Mouse (Mus musculus) activated CD4-positive, CD25-positive, alpha-beta regulatory T cell, adult 9 weeks (primary cell): Measurements from ENCODE around the gene Lcat. TPM values are rescaled to one million over a fixed set of nuclear protein-coding genes. Genes with fewer than 3 reads are reported as not detected.

Experiments used
- polyA plus RNA-seq: library from polyadenylated mRNA; unstranded; fragments of 100-300 nt; shearing (Covaris generic); gene quantifications from one replicate; pipeline ENCODE4 v1.2.1, GENCODE M21; 2017

Lcat gene
- polyA plus RNA-seq, result 0.82 TPM

GRCm38 (mm10) chr8:105943321-105943739 lies at the start of gene Lcat:
Gene Lcat (minus strand): TSS chr8:105943382.

GRCm38 (mm10) chr8:105990856-105991387 lies 47.7 kb upstream of the Lcat start, which contains the start of gene Dus2:
Gene Dus2 (plus strand): TSS chr8:105991337.

GRCm38 (mm10) chr8:105979325-105979724 lies 36.1 kb upstream of the Lcat start, which contains the start of gene Dpep3:
Gene Dpep3 (minus strand): TSS chr8:105979429.

GRCm38 (mm10) chr8:105965905-105966341 lies 22.7 kb upstream of the Lcat start, which contains the start of gene Slc12a4:
Gene Slc12a4 (minus strand): TSS chr8:105966097.

GRCm38 (mm10) chr8:105938306-105938669 lies 4.9 kb downstream of the Lcat start, which contains the start of gene Psmb10:
Gene Psmb10 (minus strand): TSS chr8:105938444.

GRCm38 (mm10) chr8:105933762-105934161 lies 9.4 kb downstream of the Lcat start, which contains the start of gene Ctrl:
Gene Ctrl (minus strand): TSS chr8:105933862.

GRCm38 (mm10) chr8:105900180-105900940 lies 42.8 kb downstream of the Lcat start, which contains the start of gene Pskh1:
Gene Pskh1 (plus strand): TSS chr8:105900441.

GRCm38 (mm10) chr8:105893339-105893738 lies 49.8 kb downstream of the Lcat start, which contains the start of gene Nrn1l:
Gene Nrn1l (plus strand): TSS chr8:105893567.

Other genes with a start within 250 kb of the Lcat start
- 72.4 TPM for gene Acd, start 242.3 kb downstream of the Lcat start, polyA plus RNA-seq
- 10.7 TPM for gene Pard6a, start 242.2 kb downstream of the Lcat start, polyA plus RNA-seq
- not detected for gene 4933405L10Rik, start 235.7 kb downstream of the Lcat start, polyA plus RNA-seq
- gene Enkd1, start 235.2 kb downstream of the Lcat start, polyA plus RNA-seq, result 3.5 TPM
- 4.7 TPM for gene Gfod2, start 184.7 kb downstream of the Lcat start, polyA plus RNA-seq
- 31.2 TPM for gene Ranbp10, start 116.0 kb downstream of the Lcat start, polyA plus RNA-seq
- gene Tsnaxip1, start 115.7 kb downstream of the Lcat start, polyA plus RNA-seq, result 0.13 TPM
- gene Cenpt, start 90.1 kb downstream of the Lcat start, polyA plus RNA-seq, result 17.1 TPM
- gene Thap11, start 88.2 kb downstream of the Lcat start, polyA plus RNA-seq, result 11.7 TPM
- 7.7 TPM for gene Nutf2, start 82.8 kb downstream of the Lcat start, polyA plus RNA-seq
- 98.0 TPM for gene Edc4, start 62.5 kb downstream of the Lcat start, polyA plus RNA-seq
- gene Nrn1l, start 49.8 kb downstream of the Lcat start, polyA plus RNA-seq, result 2.5 TPM
- gene Pskh1, start 42.9 kb downstream of the Lcat start, polyA plus RNA-seq, result 29.3 TPM
- gene Ctrl, start 9.5 kb downstream of the Lcat start, polyA plus RNA-seq, result 3.4 TPM
- gene Psmb10, start 4.9 kb downstream of the Lcat start, polyA plus RNA-seq, result 546 TPM
- 13.3 TPM for gene Slc12a4, start 22.7 kb upstream of the Lcat start, polyA plus RNA-seq
- not detected for gene Dpep3, start 36.0 kb upstream of the Lcat start, polyA plus RNA-seq
- 34.1 TPM for gene Dus2, start 48.0 kb upstream of the Lcat start, polyA plus RNA-seq
- not detected for gene Dpep2nb, start 62.6 kb upstream of the Lcat start, polyA plus RNA-seq
- gene Ddx28, start 68.5 kb upstream of the Lcat start, polyA plus RNA-seq, result 9.8 TPM
- gene Nfatc3, start 115.5 kb upstream of the Lcat start, polyA plus RNA-seq, result 51.8 TPM
- gene Esrp2, start 193.6 kb upstream of the Lcat start, polyA plus RNA-seq, result 2.9 TPM
- gene Pla2g15, start 207.0 kb upstream of the Lcat start, polyA plus RNA-seq, result 14.3 TPM
- 43.4 TPM for gene Slc7a6, start 225.5 kb upstream of the Lcat start, polyA plus RNA-seq